Mouse (Mus musculus): ENCODE results near the gene Dhrs4. TPM values are rescaled to one million over a fixed set of nuclear protein-coding genes. Genes with fewer than 3 reads are reported as not detected.

The Dhrs4 gene
- polyA plus RNA-seq, 1 experiment from 2014 or later, result 147 TPM

GRCm38 (mm10) chr14:55496761-55497448 lies 18.3 kb downstream of the Dhrs4 start:
- Histone ChIP-seq H3K27me3 (ENCODE audit: insufficient read depth, low read length) (no peaks in the 10 kb centered on the region), H3K4me1 (ENCODE audit: insufficient read depth, low read length) (peaks cover 4% of the 10 kb centered on the region; the same call in 1 of the 2 replicates), H3K4me3 (ENCODE audit: low read length) (no peak overlapping the region), H3K9ac (replicated peaks; ENCODE audit: low read length) (no peak overlapping the region), H3K4me2 (replicated peaks; ENCODE audit: low read depth, low read length) (no peak overlapping the region), H3K36me3 (ENCODE audit: insufficient read depth, low read length) (no peaks in the 10 kb centered on the region; the same call in 1 of the 2 replicates), H3K9me3 (ENCODE audit: low read length) (no peaks in the 10 kb centered on the region), H3K27ac (ENCODE audit: low read length) (no peak overlapping the region)
- ATAC-seq (ENCODE audit: low FRiP score, low TSS enrichment), result peak; percentile 37; the same call in 1 of the 2 replicates
- 69% methylated on average over 16 of the region's 16 CpGs for WGBS

- WGBS, result 17% methylated on average over 6 of the region's 6 CpGs
- H3K9me3 ChIP-seq (ENCODE audit: low read length), result no peaks in the 10 kb centered on the region
- ATAC-seq (ENCODE audit: low FRiP score, low TSS enrichment), result peak; percentile 70
- H3K4me1 ChIP-seq (ENCODE audit: insufficient read depth, low read length), result peaks cover 4% of the 10 kb centered on the region; the same call in 1 of the 2 replicates
- no peaks in the 10 kb centered on the region for H3K27me3 ChIP-seq (ENCODE audit: insufficient read depth, low read length)
- H3K4me3 ChIP-seq (ENCODE audit: low read length), result no peak overlapping the region
- no peaks in the 10 kb centered on the region; the same call in 1 of the 2 replicates for H3K36me3 ChIP-seq (ENCODE audit: insufficient read depth, low read length)
- H3K27ac ChIP-seq (ENCODE audit: low read length), result no peak overlapping the region
- H3K9ac ChIP-seq (replicated peaks; ENCODE audit: low read length), result peak overlapping the region; percentile 63; the same call in 1 of the 2 replicates
- no peak overlapping the region for H3K4me2 ChIP-seq (replicated peaks; ENCODE audit: low read depth, low read length)
Observed at GRCm38 (mm10) chr14:55497449-55497821, 18.9 kb downstream of the Dhrs4 start.

GRCm38 (mm10) chr14:55505612-55506011 lies 27.1 kb downstream of the Dhrs4 start:
- no peak overlapping the region for H3K27ac ChIP-seq (ENCODE audit: low read length)
- H3K9ac ChIP-seq (replicated peaks; ENCODE audit: low read length), result no peak overlapping the region
- no peak for ATAC-seq (ENCODE audit: low FRiP score, low TSS enrichment)
- H3K4me3 ChIP-seq (ENCODE audit: low read length), result no peak overlapping the region
- no peaks in the 10 kb centered on the region for H3K9me3 ChIP-seq (ENCODE audit: low read length)
- H3K4me2 ChIP-seq (replicated peaks; ENCODE audit: low read depth, low read length), result no peak overlapping the region
- no peaks in the 10 kb centered on the region for H3K36me3 ChIP-seq (ENCODE audit: insufficient read depth, low read length)
- H3K4me1 ChIP-seq (ENCODE audit: insufficient read depth, low read length), result no peaks in the 10 kb centered on the region
- 73% methylated on average over 9 of the region's 9 CpGs for WGBS
- H3K27me3 ChIP-seq (ENCODE audit: insufficient read depth, low read length), result no peaks in the 10 kb centered on the region; the same call in 1 of the 2 replicates

GRCm38 (mm10) chr14:55507801-55508200 lies 29.2 kb downstream of the Dhrs4 start:
- Histone ChIP-seq H3K27ac (ENCODE audit: low read length) (no peak overlapping the region), H3K4me3 (ENCODE audit: low read length) (no peak overlapping the region), H3K4me1 (ENCODE audit: insufficient read depth, low read length) (no peaks in the 10 kb centered on the region), H3K4me2 (replicated peaks; ENCODE audit: low read depth, low read length) (no peak overlapping the region), H3K9me3 (ENCODE audit: low read length) (no peaks in the 10 kb centered on the region), H3K9ac (replicated peaks; ENCODE audit: low read length) (no peak overlapping the region), H3K27me3 (ENCODE audit: insufficient read depth, low read length) (no peaks in the 10 kb centered on the region; the same call in 1 of the 2 replicates), H3K36me3 (ENCODE audit: insufficient read depth, low read length) (no peaks in the 10 kb centered on the region)
- 32% methylated on average over 7 of the region's 7 CpGs for WGBS
- no peak for ATAC-seq (ENCODE audit: low FRiP score, low TSS enrichment)

- H3K27ac ChIP-seq (ENCODE audit: low read length), result no peak overlapping the region
- H3K27me3 ChIP-seq (ENCODE audit: insufficient read depth, low read length), result no peaks in the 10 kb centered on the region; the same call in 1 of the 2 replicates
- no peak overlapping the region for H3K4me3 ChIP-seq (ENCODE audit: low read length)
- WGBS, result 76% methylated on average over 10 of the region's 10 CpGs
- no peaks in the 10 kb centered on the region for H3K4me1 ChIP-seq (ENCODE audit: insufficient read depth, low read length)
- H3K9me3 ChIP-seq (ENCODE audit: low read length), result no peaks in the 10 kb centered on the region
- H3K36me3 ChIP-seq (ENCODE audit: insufficient read depth, low read length), result no peaks in the 10 kb centered on the region
- no peak overlapping the region for H3K4me2 ChIP-seq (replicated peaks; ENCODE audit: low read depth, low read length)
- ATAC-seq (ENCODE audit: low FRiP score, low TSS enrichment), result no peak
- no peak overlapping the region for H3K9ac ChIP-seq (replicated peaks; ENCODE audit: low read length)
Observed at GRCm38 (mm10) chr14:55509540-55509939, 31.0 kb downstream of the Dhrs4 start.

GRCm38 (mm10) chr14:55510125-55510731 lies 31.7 kb downstream of the Dhrs4 start, which contains the start of gene Cpne6:
TSS of gene Cpne6 (plus strand) at chr14:55510445.
- Histone ChIP-seq H3K27me3 (ENCODE audit: insufficient read depth, low read length) (no peaks in the 10 kb centered on the region; the same call in 1 of the 2 replicates), H3K4me3 (ENCODE audit: low read length) (no peak within 1 kb of the TSS), H3K9me3 (ENCODE audit: low read length) (no peaks in the 10 kb centered on the region), H3K9ac (replicated peaks; ENCODE audit: low read length) (no peak within 1 kb of the TSS), H3K36me3 (ENCODE audit: insufficient read depth, low read length) (no peaks in the 10 kb centered on the region), H3K27ac (ENCODE audit: low read length) (no peak within 1 kb of the TSS), H3K4me2 (replicated peaks; ENCODE audit: low read depth, low read length) (no peak within 1 kb of the TSS), H3K4me1 (ENCODE audit: insufficient read depth, low read length) (no peaks in the 10 kb centered on the region)
- WGBS, result 59% methylated on average over 22 of the region's 22 CpGs
- ATAC-seq (ENCODE audit: low FRiP score, low TSS enrichment), result no peak

- Histone ChIP-seq H3K4me2 (replicated peaks; ENCODE audit: low read depth, low read length) (no peak overlapping the region), H3K4me3 (ENCODE audit: low read length) (no peak overlapping the region), H3K9ac (replicated peaks; ENCODE audit: low read length) (no peak overlapping the region), H3K9me3 (ENCODE audit: low read length) (no peaks in the 10 kb centered on the region), H3K27me3 (ENCODE audit: insufficient read depth, low read length) (no peaks in the 10 kb centered on the region; the same call in 1 of the 2 replicates), H3K36me3 (ENCODE audit: insufficient read depth, low read length) (no peaks in the 10 kb centered on the region), H3K27ac (ENCODE audit: low read length) (no peak overlapping the region), H3K4me1 (ENCODE audit: insufficient read depth, low read length) (no peaks in the 10 kb centered on the region)
- ATAC-seq (ENCODE audit: low FRiP score, low TSS enrichment), result no peak
- 46% methylated on average over 7 of the region's 7 CpGs for WGBS
Observed at GRCm38 (mm10) chr14:55511037-55511436, 32.5 kb downstream of the Dhrs4 start.

GRCm38 (mm10) chr14:55513927-55514326 lies 35.4 kb downstream of the Dhrs4 start:
- Histone ChIP-seq H3K27ac (ENCODE audit: low read length) (no peak overlapping the region), H3K4me1 (ENCODE audit: insufficient read depth, low read length) (no peaks in the 10 kb centered on the region), H3K36me3 (ENCODE audit: insufficient read depth, low read length) (no peaks in the 10 kb centered on the region), H3K9ac (replicated peaks; ENCODE audit: low read length) (no peak overlapping the region), H3K9me3 (ENCODE audit: low read length) (no peaks in the 10 kb centered on the region), H3K4me2 (replicated peaks; ENCODE audit: low read depth, low read length) (no peak overlapping the region), H3K4me3 (ENCODE audit: low read length) (no peak overlapping the region), H3K27me3 (ENCODE audit: insufficient read depth, low read length) (peaks cover 4% of the 10 kb centered on the region; the same call in 1 of the 2 replicates)
- 61% methylated on average over 10 of the region's 10 CpGs for WGBS
- ATAC-seq (ENCODE audit: low FRiP score, low TSS enrichment), result no peak

- Histone ChIP-seq H3K4me1 (ENCODE audit: insufficient read depth, low read length) (peaks cover 6% of the 10 kb centered on the region; the same call in 1 of the 2 replicates), H3K36me3 (ENCODE audit: insufficient read depth, low read length) (no peaks in the 10 kb centered on the region), H3K4me3 (ENCODE audit: low read length) (no peak overlapping the region), H3K27me3 (ENCODE audit: insufficient read depth, low read length) (peaks cover 18% of the 10 kb centered on the region), H3K9me3 (ENCODE audit: low read length) (no peaks in the 10 kb centered on the region), H3K9ac (replicated peaks; ENCODE audit: low read length) (no peak overlapping the region), H3K27ac (ENCODE audit: low read length) (no peak overlapping the region), H3K4me2 (replicated peaks; ENCODE audit: low read depth, low read length) (no peak overlapping the region)
- 85% methylated on average over 4 of the region's 4 CpGs for WGBS
- no peak for ATAC-seq (ENCODE audit: low FRiP score, low TSS enrichment)
Observed at GRCm38 (mm10) chr14:55515846-55516245, 37.3 kb downstream of the Dhrs4 start.

GRCm38 (mm10) chr14:55518897-55519296 lies 40.3 kb downstream of the Dhrs4 start:
- Histone ChIP-seq H3K36me3 (ENCODE audit: insufficient read depth, low read length) (no peaks in the 10 kb centered on the region), H3K27me3 (ENCODE audit: insufficient read depth, low read length) (peaks cover 44% of the 10 kb centered on the region), H3K4me2 (replicated peaks; ENCODE audit: low read depth, low read length) (no peak overlapping the region), H3K9ac (replicated peaks; ENCODE audit: low read length) (no peak overlapping the region), H3K27ac (ENCODE audit: low read length) (no peak overlapping the region), H3K9me3 (ENCODE audit: low read length) (no peaks in the 10 kb centered on the region), H3K4me3 (ENCODE audit: low read length) (no peak overlapping the region), H3K4me1 (ENCODE audit: insufficient read depth, low read length) (peaks cover 9% of the 10 kb centered on the region; the same call in 1 of the 2 replicates)
- no peak for ATAC-seq (ENCODE audit: low FRiP score, low TSS enrichment)
- WGBS, result 40% methylated on average over 2 of the region's 2 CpGs
